Mouse (Mus musculus): ENCODE measurements around the gene Trim67.
"Not testable (repeated sequence)": the region's sequence is repeated elsewhere in the genome, so short reads cannot be mapped to it uniquely, and the experiment has no call there.

Trim67 gene

GRCm38 (mm10) chr8:124833430-124834205, 40.7 kb downstream of the Trim67 start:
- in situ Hi-C loops (cut with MboI, MseI): no loop called here

- in situ Hi-C loops (cut with MboI, MseI): no loop called here
These were observed 43.0 kb downstream of the Trim67 start for GRCm38 (mm10) chr8:124835848-124836247.

- in situ Hi-C loops (cut with MboI, MseI): no loop called here
These were observed 43.4 kb downstream of the Trim67 start for GRCm38 (mm10) chr8:124836273-124836672.

GRCm38 (mm10) chr8:124836907-124837306, 44.0 kb downstream of the Trim67 start:
- in situ Hi-C loops (cut with MboI, MseI): no loop called here

GRCm38 (mm10) chr8:124837956-124838355, 45.1 kb downstream of the Trim67 start:
- in situ Hi-C loops (cut with MboI, MseI): no loop called here

- in situ Hi-C loops (cut with MboI, MseI): no loop called here
These were observed 46.5 kb downstream of the Trim67 start for GRCm38 (mm10) chr8:124839371-124839770.

- in situ Hi-C loops (cut with MboI, MseI): no loop called here
These were observed 48.0 kb downstream of the Trim67 start for GRCm38 (mm10) chr8:124840900-124841299.

GRCm38 (mm10) chr8:124841775-124842174, 48.9 kb downstream of the Trim67 start:
- in situ Hi-C loops (cut with MboI, MseI): no loop called here

GRCm38 (mm10) chr8:124842929-124843328, 50.0 kb downstream of the Trim67 start:
- in situ Hi-C loops (cut with MboI, MseI): not testable (repeated sequence)

- in situ Hi-C loops (cut with MboI, MseI): no loop called here
These were observed 52.2 kb downstream of the Trim67 start for GRCm38 (mm10) chr8:124845131-124845530.

- in situ Hi-C loops (cut with MboI, MseI): no loop called here
These were observed 52.7 kb downstream of the Trim67 start for GRCm38 (mm10) chr8:124845573-124845972.

- in situ Hi-C loops (cut with MboI, MseI): no loop called here
These were observed 60.6 kb downstream of the Trim67 start for GRCm38 (mm10) chr8:124853511-124853910.

- in situ Hi-C loops (cut with MboI, MseI): no loop called here
These were observed 66.6 kb downstream of the Trim67 start for GRCm38 (mm10) chr8:124859466-124859865.

GRCm38 (mm10) chr8:124860188-124860587, 67.3 kb downstream of the Trim67 start:
- in situ Hi-C loops (cut with MboI, MseI): no loop called here

GRCm38 (mm10) chr8:124862321-124863162, 69.7 kb downstream of the Trim67 start, which contains the start of the genes Gnpat and 2810004N23Rik:
Gene Gnpat, plus strand, starts transcription at chr8:124863033.
Gene 2810004N23Rik, minus strand, starts transcription at chr8:124863120.
- in situ Hi-C loops (cut with MboI, MseI): no loop called here

GRCm38 (mm10) chr8:124863163-124863677, 70.3 kb downstream of the Trim67 start:
- in situ Hi-C loops (cut with MboI, MseI): no loop called here

GRCm38 (mm10) chr8:124863729-124864128, 70.8 kb downstream of the Trim67 start:
- in situ Hi-C loops (cut with MboI, MseI): no loop called here

GRCm38 (mm10) chr8:124866669-124867068, 73.8 kb downstream of the Trim67 start:
- in situ Hi-C loops (cut with MboI, MseI): no loop called here

GRCm38 (mm10) chr8:124867126-124867525, 74.2 kb downstream of the Trim67 start:
- in situ Hi-C loops (cut with MboI, MseI): no loop called here

GRCm38 (mm10) chr8:124869708-124870107, 76.8 kb downstream of the Trim67 start:
- in situ Hi-C loops (cut with MboI, MseI): no loop called here

GRCm38 (mm10) chr8:124871474-124871873, 78.6 kb downstream of the Trim67 start:
- in situ Hi-C loops (cut with MboI, MseI): no loop called here

GRCm38 (mm10) chr8:124872081-124872480, 79.2 kb downstream of the Trim67 start:
- in situ Hi-C loops (cut with MboI, MseI): no loop called here
